Mouse (Mus musculus): ENCODE data around the gene Tpo. TPM values are rescaled to one million over a fixed set of nuclear protein-coding genes. Genes with fewer than 3 reads are reported as not detected.

The Tpo gene
- polyA plus RNA-seq (2017; shearing (Covaris generic)) = not detected

GRCm38 (mm10) chr12:30132524-30132923, at the start of gene Tpo:
TSS of gene Tpo (minus strand) at chr12:30132624.

Other genes starting within 250 kb of the Tpo start
- not detected for gene Pxdn, start 195.0 kb downstream of the Tpo start, polyA plus RNA-seq (2017; shearing (Covaris generic))
- gene Sntg2, start 240.8 kb upstream of the Tpo start, polyA plus RNA-seq (2017; shearing (Covaris generic)) = not detected

Measured in CD4-positive, CD25-positive, alpha-beta regulatory T cell, adult 9 weeks (primary cell).